Mouse (Mus musculus) midbrain, embryonic 13.5 days (tissue): ENCODE results near the gene Kcnh6. TPM values are rescaled to one million over a fixed set of nuclear protein-coding genes. Genes with fewer than 3 reads are reported as not detected.
"Not testable (repeated sequence)": the region's sequence is repeated elsewhere in the genome, so short reads cannot be mapped to it uniquely, and the experiment has no call there.

Experiments used
- ATAC-seq: fragments of 200-750 bp; cut with Nextera tagmentation; 2 replicates; pipeline ENCODE4 v1.8.0; 2017; ENCODE audit warnings: mild to moderate bottlenecking, moderate TSS enrichment, moderate library complexity
- H3K27ac ChIP-seq: fragments of 300-500 bp; sonication (generic); 2 replicates; pipeline ENCODE4 v1.5.1; 2015; ENCODE audit warnings: inconsistent platforms, mild to moderate bottlenecking, moderate library complexity
- H3K27me3 ChIP-seq: fragments of 300-500 bp; sonication (generic); 2 replicates; pipeline ENCODE4 v1.6.1; 2015; ENCODE audit warnings: mild to moderate bottlenecking, inconsistent platforms
- H3K36me3 ChIP-seq: fragments of 300-500 bp; sonication (generic); 2 replicates; pipeline ENCODE4 v1.6.1; 2015; ENCODE audit warnings: mild to moderate bottlenecking, inconsistent platforms
- H3K4me1 ChIP-seq: fragments of 300-500 bp; sonication (generic); replicated peaks from 2 replicates; pipeline ENCODE4 v1.6.1; 2015; ENCODE audit warnings: inconsistent platforms
- H3K4me2 ChIP-seq: fragments of 300-500 bp; sonication (generic); replicated peaks from 2 replicates; pipeline ENCODE4 v1.6.1; 2015; ENCODE audit warnings: moderate library complexity, mild to moderate bottlenecking, inconsistent platforms
- H3K4me3 ChIP-seq: fragments of 300-500 bp; sonication (generic); replicated peaks from 2 replicates; pipeline ENCODE4 v1.5.1; 2015; ENCODE audit warnings: mild to moderate bottlenecking, inconsistent platforms
- H3K9ac ChIP-seq: fragments of 300-500 bp; sonication (generic); replicated peaks from 2 replicates; pipeline ENCODE4 v1.6.1; 2015; ENCODE audit warnings: mild to moderate bottlenecking, inconsistent platforms
- H3K9me3 ChIP-seq: fragments of 300-500 bp; sonication (generic); 2 replicates; pipeline ENCODE4 v1.6.1; 2016; ENCODE audit warnings: mild to moderate bottlenecking, inconsistent platforms
- WGBS: fragments of 180-500 bp; shearing (Covaris S2); methylation state at CpG from one replicate; pipeline ENCODE4 v1.1.7; 2015; 5-methylcytosine and 5-hydroxymethylcytosine counted together
- polyA plus RNA-seq: library from polyadenylated mRNA; unstranded; fragments of >200 nt; fragmentation: Nextera tagmentation; extraction: Ambion mirVana; gene quantifications from 2 replicates; pipeline ENCODE4 v1.2.1, GENCODE M21; 2015

The Kcnh6 gene
- polyA plus RNA-seq, 1 experiment from 2014 or later = 0.75 TPM

DNA sequence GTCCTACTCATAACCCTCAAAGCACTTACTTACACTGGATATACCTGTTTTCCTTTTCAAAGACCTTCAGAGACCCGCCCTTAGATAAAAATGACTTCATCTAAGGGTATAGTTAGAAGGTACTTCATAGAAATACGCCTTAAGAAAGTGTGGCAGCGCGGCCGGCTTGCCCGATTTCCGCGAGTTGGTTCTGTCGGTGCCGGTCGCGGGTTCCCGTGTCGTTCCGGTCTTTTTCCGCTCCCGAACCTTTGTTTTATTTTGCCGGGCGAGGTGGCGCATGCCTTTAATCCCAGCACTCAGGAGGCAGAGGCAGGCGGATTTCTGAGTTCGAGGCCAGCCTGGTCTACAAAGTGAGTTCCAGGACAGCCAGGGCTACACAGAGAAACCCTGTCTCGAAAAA, 58.7 kb downstream of the Kcnh6 start:
- not testable (repeated sequence) for H3K27me3 ChIP-seq, ATAC-seq, H3K9me3 ChIP-seq, H3K36me3 ChIP-seq
- WGBS = 18% methylated on average over 23 of the region's 23 CpGs
- peaks cover 15% of the 10 kb centered on the region for H3K4me1 ChIP-seq
- H3K27ac ChIP-seq = peak overlapping the region; percentile 71
- peak overlapping the region; percentile 93 for H3K4me2 ChIP-seq
- peak overlapping the region; percentile 89 for H3K4me3 ChIP-seq
- peak overlapping the region; percentile 88 for H3K9ac ChIP-seq

DNA sequence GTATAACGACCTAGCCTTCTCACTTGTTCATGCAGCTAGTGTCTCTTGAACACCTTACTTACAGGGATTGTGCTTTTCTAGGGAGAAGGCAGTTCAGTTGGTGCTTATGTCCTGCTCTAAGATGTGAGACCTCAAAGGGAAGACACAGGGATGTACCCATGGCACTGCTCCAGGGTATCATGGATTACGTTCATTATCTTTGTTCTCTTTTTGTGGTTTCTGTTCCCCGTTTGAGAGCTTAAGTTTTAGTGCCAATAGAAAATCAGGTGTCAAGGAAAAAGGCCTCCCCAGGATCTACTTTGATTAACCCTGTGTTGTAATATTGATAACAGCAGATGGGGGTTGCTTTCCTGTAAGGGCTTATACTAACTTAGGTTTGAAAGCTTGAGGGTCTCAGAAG, 65.8 kb downstream of the Kcnh6 start:
- no peak overlapping the region for H3K27ac ChIP-seq
- H3K4me2 ChIP-seq = no peak overlapping the region
- 92% methylated on average over 3 of the region's 3 CpGs for WGBS
- peaks cover 21% of the 10 kb centered on the region for H3K36me3 ChIP-seq
- H3K9me3 ChIP-seq = no peaks in the 10 kb centered on the region
- H3K4me1 ChIP-seq = no peaks in the 10 kb centered on the region
- no peak overlapping the region for H3K9ac ChIP-seq
- no peak for ATAC-seq
- no peaks in the 10 kb centered on the region for H3K27me3 ChIP-seq
- no peak overlapping the region for H3K4me3 ChIP-seq

DNA sequence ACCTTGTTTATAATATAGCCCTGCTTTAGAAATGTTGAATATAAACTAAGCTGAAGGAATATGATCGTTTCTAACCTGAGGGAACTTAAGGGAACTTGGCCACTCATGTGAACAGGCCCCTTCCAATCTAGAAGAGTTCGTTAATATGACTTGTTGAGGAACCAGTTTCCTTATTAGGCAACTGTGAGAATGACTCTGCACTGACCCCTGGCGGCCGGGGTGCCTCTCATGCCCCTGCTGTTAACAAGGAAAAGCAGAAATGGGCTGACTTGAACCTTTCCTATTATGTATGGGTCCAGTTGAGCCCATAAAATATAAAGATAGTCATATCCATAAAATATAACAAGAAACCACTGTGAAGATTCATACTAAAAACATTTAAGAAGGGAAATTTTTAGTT, 68.4 kb downstream of the Kcnh6 start:
- no peaks in the 10 kb centered on the region for H3K27me3 ChIP-seq
- peaks cover 21% of the 10 kb centered on the region for H3K36me3 ChIP-seq
- no peak overlapping the region for H3K27ac ChIP-seq
- 8% methylated on average over 4 of the region's 4 CpGs for WGBS
- H3K9ac ChIP-seq = no peak overlapping the region
- H3K4me3 ChIP-seq = no peak overlapping the region
- H3K4me1 ChIP-seq = no peaks in the 10 kb centered on the region
- H3K9me3 ChIP-seq = no peaks in the 10 kb centered on the region
- H3K4me2 ChIP-seq = no peak overlapping the region
- no peak for ATAC-seq

Other genes starting within 250 kb of the Kcnh6 start
- 35.5 and 37.6 TPM in 2 replicates for gene Cyb561, start 54.8 kb upstream of the Kcnh6 start, polyA plus RNA-seq
- gene Ace, start 40.2 kb upstream of the Kcnh6 start, polyA plus RNA-seq = 1.5 and 1.8 TPM in 2 replicates
- not detected in 2 replicates for gene Ace3, start 13.4 kb upstream of the Kcnh6 start, polyA plus RNA-seq
- gene Dcaf7, start 28.7 kb downstream of the Kcnh6 start, polyA plus RNA-seq = 118 and 119 TPM in 2 replicates
- gene Taco1, start 57.9 kb downstream of the Kcnh6 start, polyA plus RNA-seq = 8.3 and 9.6 TPM in 2 replicates
- gene Map3k3, start 76.5 kb downstream of the Kcnh6 start, polyA plus RNA-seq = 12.5 and 14.5 TPM in 2 replicates
- gene Gm10840, start 152.7 kb downstream of the Kcnh6 start, polyA plus RNA-seq = 1.7 TPM in 1 of 2 replicates, not detected in the other
- 211 TPM in 2 replicates for gene Limd2, start 152.7 kb downstream of the Kcnh6 start, polyA plus RNA-seq
- gene Strada, start 194.0 kb downstream of the Kcnh6 start, polyA plus RNA-seq = 33.8 and 36.9 TPM in 2 replicates
- gene Ccdc47, start 208.2 kb downstream of the Kcnh6 start, polyA plus RNA-seq = 96.2 and 101 TPM in 2 replicates
- 101 and 105 TPM in 2 replicates for gene Ddx42, start 208.8 kb downstream of the Kcnh6 start, polyA plus RNA-seq
- gene Ftsj3, start 248.0 kb downstream of the Kcnh6 start, polyA plus RNA-seq = 39.3 and 40.3 TPM in 2 replicates
- gene Psmc5, start 248.0 kb downstream of the Kcnh6 start, polyA plus RNA-seq = 324 and 341 TPM in 2 replicates